Mouse (Mus musculus): Measurements from ENCODE around the gene Scarb1.

Scarb1 gene

GRCm38 (mm10) chr5:125331094-125331493 lies 9.8 kb downstream of the Scarb1 start:
- DNase-seq (ENCODE audit: low read depth, low spot score): no peak
- no peaks in the 10 kb centered on the region for H3K36me3 ChIP-seq (ENCODE audit: control insufficient read depth, insufficient read depth, low read length, poor library complexity, severe bottlenecking)
- H3K27me3 ChIP-seq (ENCODE audit: control insufficient read depth, insufficient read depth, low read length, poor library complexity, severe bottlenecking): no peaks in the 10 kb centered on the region

GRCm38 (mm10) chr5:125330656-125331055 lies 10.2 kb downstream of the Scarb1 start:
- DNase-seq (ENCODE audit: low read depth, low spot score): no peak
- no peaks in the 10 kb centered on the region for H3K27me3 ChIP-seq (ENCODE audit: control insufficient read depth, insufficient read depth, low read length, poor library complexity, severe bottlenecking)
- H3K36me3 ChIP-seq (ENCODE audit: control insufficient read depth, insufficient read depth, low read length, poor library complexity, severe bottlenecking): no peaks in the 10 kb centered on the region

GRCm38 (mm10) chr5:125330191-125330590 lies 10.7 kb downstream of the Scarb1 start:
- H3K27me3 ChIP-seq (ENCODE audit: control insufficient read depth, insufficient read depth, low read length, poor library complexity, severe bottlenecking): no peaks in the 10 kb centered on the region

GRCm38 (mm10) chr5:125327596-125328385 lies 13.1 kb downstream of the Scarb1 start:
- no peak for DNase-seq (ENCODE audit: low read depth, low spot score)
- no peaks in the 10 kb centered on the region for H3K27me3 ChIP-seq (ENCODE audit: control insufficient read depth, insufficient read depth, low read length, poor library complexity, severe bottlenecking)
- no peaks in the 10 kb centered on the region for H3K36me3 ChIP-seq (ENCODE audit: control insufficient read depth, insufficient read depth, low read length, poor library complexity, severe bottlenecking)

More at GRCm38 (mm10) chr5:125330191-125330590, 10.7 kb downstream of the Scarb1 start:
- DNase-seq (ENCODE audit: low read depth, low spot score): no peak
- no peaks in the 10 kb centered on the region for H3K36me3 ChIP-seq (ENCODE audit: control insufficient read depth, insufficient read depth, low read length, poor library complexity, severe bottlenecking)

GRCm38 (mm10) chr5:125326351-125326750 lies 14.5 kb downstream of the Scarb1 start:
- DNase-seq (ENCODE audit: low read depth, low spot score): no peak
- Histone ChIP-seq H3K36me3 (ENCODE audit: control insufficient read depth, insufficient read depth, low read length, poor library complexity, severe bottlenecking) (no peaks in the 10 kb centered on the region), H3K27me3 (ENCODE audit: control insufficient read depth, insufficient read depth, low read length, poor library complexity, severe bottlenecking) (no peaks in the 10 kb centered on the region)

GRCm38 (mm10) chr5:125325931-125326330 lies 15.0 kb downstream of the Scarb1 start:
- no peaks in the 10 kb centered on the region for H3K36me3 ChIP-seq (ENCODE audit: control insufficient read depth, insufficient read depth, low read length, poor library complexity, severe bottlenecking)
- H3K27me3 ChIP-seq (ENCODE audit: control insufficient read depth, insufficient read depth, low read length, poor library complexity, severe bottlenecking): no peaks in the 10 kb centered on the region
- no peak for DNase-seq (ENCODE audit: low read depth, low spot score)

GRCm38 (mm10) chr5:125325285-125325684 lies 15.6 kb downstream of the Scarb1 start:
- H3K36me3 ChIP-seq (ENCODE audit: control insufficient read depth, insufficient read depth, low read length, poor library complexity, severe bottlenecking): no peaks in the 10 kb centered on the region
- DNase-seq (ENCODE audit: low read depth, low spot score): no peak
- no peaks in the 10 kb centered on the region for H3K27me3 ChIP-seq (ENCODE audit: control insufficient read depth, insufficient read depth, low read length, poor library complexity, severe bottlenecking)

- no peaks in the 10 kb centered on the region for H3K36me3 ChIP-seq (ENCODE audit: control insufficient read depth, insufficient read depth, low read length, poor library complexity, severe bottlenecking)
- no peak for DNase-seq (ENCODE audit: low read depth, low spot score)
- no peaks in the 10 kb centered on the region for H3K27me3 ChIP-seq (ENCODE audit: control insufficient read depth, insufficient read depth, low read length, poor library complexity, severe bottlenecking)
Measured at GRCm38 (mm10) chr5:125323939-125324480, 16.9 kb downstream of the Scarb1 start.

- no peaks in the 10 kb centered on the region for H3K36me3 ChIP-seq (ENCODE audit: control insufficient read depth, insufficient read depth, low read length, poor library complexity, severe bottlenecking)
- no peak for DNase-seq (ENCODE audit: low read depth, low spot score)
- H3K27me3 ChIP-seq (ENCODE audit: control insufficient read depth, insufficient read depth, low read length, poor library complexity, severe bottlenecking): no peaks in the 10 kb centered on the region
Measured at GRCm38 (mm10) chr5:125323128-125323527, 17.8 kb downstream of the Scarb1 start.

- Histone ChIP-seq H3K27me3 (ENCODE audit: control insufficient read depth, insufficient read depth, low read length, poor library complexity, severe bottlenecking) (no peaks in the 10 kb centered on the region), H3K36me3 (ENCODE audit: control insufficient read depth, insufficient read depth, low read length, poor library complexity, severe bottlenecking) (no peaks in the 10 kb centered on the region)
- DNase-seq (ENCODE audit: low read depth, low spot score): no peak
Measured at GRCm38 (mm10) chr5:125321836-125322235, 19.1 kb downstream of the Scarb1 start.

- Histone ChIP-seq H3K36me3 (ENCODE audit: control insufficient read depth, insufficient read depth, low read length, poor library complexity, severe bottlenecking) (no peaks in the 10 kb centered on the region), H3K27me3 (ENCODE audit: control insufficient read depth, insufficient read depth, low read length, poor library complexity, severe bottlenecking) (no peaks in the 10 kb centered on the region)
- no peak for DNase-seq (ENCODE audit: low read depth, low spot score)
Measured at GRCm38 (mm10) chr5:125319057-125319800, 21.7 kb downstream of the Scarb1 start.

GRCm38 (mm10) chr5:125317953-125318352 lies 22.9 kb downstream of the Scarb1 start:
- Histone ChIP-seq H3K27me3 (ENCODE audit: control insufficient read depth, insufficient read depth, low read length, poor library complexity, severe bottlenecking) (no peaks in the 10 kb centered on the region), H3K36me3 (ENCODE audit: control insufficient read depth, insufficient read depth, low read length, poor library complexity, severe bottlenecking) (no peaks in the 10 kb centered on the region)
- DNase-seq (ENCODE audit: low read depth, low spot score): no peak

GRCm38 (mm10) chr5:125317296-125317695 lies 23.6 kb downstream of the Scarb1 start:
- DNase-seq (ENCODE audit: low read depth, low spot score): no peak
- no peaks in the 10 kb centered on the region for H3K36me3 ChIP-seq (ENCODE audit: control insufficient read depth, insufficient read depth, low read length, poor library complexity, severe bottlenecking)
- no peaks in the 10 kb centered on the region for H3K27me3 ChIP-seq (ENCODE audit: control insufficient read depth, insufficient read depth, low read length, poor library complexity, severe bottlenecking)

GRCm38 (mm10) chr5:125316771-125317170 lies 24.1 kb downstream of the Scarb1 start:
- Histone ChIP-seq H3K36me3 (ENCODE audit: control insufficient read depth, insufficient read depth, low read length, poor library complexity, severe bottlenecking) (no peaks in the 10 kb centered on the region), H3K27me3 (ENCODE audit: control insufficient read depth, insufficient read depth, low read length, poor library complexity, severe bottlenecking) (no peaks in the 10 kb centered on the region)
- no peak for DNase-seq (ENCODE audit: low read depth, low spot score)

GRCm38 (mm10) chr5:125315110-125315509 lies 25.8 kb downstream of the Scarb1 start:
- Histone ChIP-seq H3K36me3 (ENCODE audit: control insufficient read depth, insufficient read depth, low read length, poor library complexity, severe bottlenecking) (no peaks in the 10 kb centered on the region), H3K27me3 (ENCODE audit: control insufficient read depth, insufficient read depth, low read length, poor library complexity, severe bottlenecking) (no peaks in the 10 kb centered on the region)
- DNase-seq (ENCODE audit: low read depth, low spot score): no peak

All from splenic B cell, adult 2 months (primary cell).